Mouse (Mus musculus) layer of hippocampus, postnatal 10 days (tissue): ENCODE data around the gene Itgal. TPM values are rescaled to one million over a fixed set of nuclear protein-coding genes. Genes with fewer than 3 reads are reported as not detected.
A peak's percentile ranks its signal among the peaks of the same experiment; 100 is the strongest.

ENCODE experiments used
- DNase-seq, 2 experiments: peaks; one replicate each; pipeline ENCODE4 v3.0.0; 2021; ENCODE audit warnings: low spot score in 2 of 2
- total RNA-seq, 2 experiments: library from RNA; stranded (reverse); gene quantifications; 2 replicates each; pipeline ENCODE4 v1.2.3; 2021

Gene Itgal
- total RNA-seq, 2 experiments from 2014 or later: 0.51 to 0.89 TPM

GRCm38 (mm10) chr7:127278311-127278710 lies 17.7 kb upstream of the Itgal start:
- DNase-seq: no peak

GRCm38 (mm10) chr7:127280092-127280491 lies 16.0 kb upstream of the Itgal start:
- no peak for DNase-seq

- no peak for DNase-seq
Measured at GRCm38 (mm10) chr7:127281114-127281513, 14.9 kb upstream of the Itgal start.

- DNase-seq: no peak
Measured at GRCm38 (mm10) chr7:127282190-127282589, 13.9 kb upstream of the Itgal start.

GRCm38 (mm10) chr7:127285154-127285553 lies 10.9 kb upstream of the Itgal start:
- DNase-seq: no peak

- DNase-seq: no peak
Measured at GRCm38 (mm10) chr7:127287940-127288339, 8.1 kb upstream of the Itgal start.

- DNase-seq: no peak
Measured at GRCm38 (mm10) chr7:127289306-127289705, 6.8 kb upstream of the Itgal start.

- DNase-seq: no peak
Measured at GRCm38 (mm10) chr7:127290142-127290541, 5.9 kb upstream of the Itgal start.

- DNase-seq: no peak
Measured at GRCm38 (mm10) chr7:127296786-127297555, 911 bp downstream of the Itgal start.

GRCm38 (mm10) chr7:127297586-127298193 lies 1.6 kb downstream of the Itgal start:
- DNase-seq: no peak

GRCm38 (mm10) chr7:127308431-127308830 lies 12.4 kb downstream of the Itgal start:
- no peak for DNase-seq

- DNase-seq: peak; percentile 59 to 74
Measured at GRCm38 (mm10) chr7:127308887-127309286, 12.8 kb downstream of the Itgal start.

GRCm38 (mm10) chr7:127309951-127310350 lies 13.9 kb downstream of the Itgal start:
- DNase-seq: no peak

GRCm38 (mm10) chr7:127313912-127314311 lies 17.9 kb downstream of the Itgal start:
- no peak for DNase-seq

- no peak for DNase-seq
Measured at GRCm38 (mm10) chr7:127321106-127321505, 25.0 kb downstream of the Itgal start.

GRCm38 (mm10) chr7:127322085-127322484 lies 26.0 kb downstream of the Itgal start:
- no peak for DNase-seq

GRCm38 (mm10) chr7:127324944-127325343 lies 28.9 kb downstream of the Itgal start:
- no peak for DNase-seq

GRCm38 (mm10) chr7:127325550-127325949 lies 29.5 kb downstream of the Itgal start:
- no peak for DNase-seq

GRCm38 (mm10) chr7:127326685-127327084 lies 30.6 kb downstream of the Itgal start:
- DNase-seq: peak; percentile 62 to 70

- DNase-seq: no peak
Measured at GRCm38 (mm10) chr7:127333240-127333639, 37.2 kb downstream of the Itgal start.

GRCm38 (mm10) chr7:127335604-127336003 lies 39.5 kb downstream of the Itgal start:
- DNase-seq: no peak

- DNase-seq: no peak
Measured at GRCm38 (mm10) chr7:127337636-127338035, 41.6 kb downstream of the Itgal start.

- DNase-seq: no peak
Measured at GRCm38 (mm10) chr7:127341356-127341755, 45.3 kb downstream of the Itgal start.
